In the genomic region with DNA sequence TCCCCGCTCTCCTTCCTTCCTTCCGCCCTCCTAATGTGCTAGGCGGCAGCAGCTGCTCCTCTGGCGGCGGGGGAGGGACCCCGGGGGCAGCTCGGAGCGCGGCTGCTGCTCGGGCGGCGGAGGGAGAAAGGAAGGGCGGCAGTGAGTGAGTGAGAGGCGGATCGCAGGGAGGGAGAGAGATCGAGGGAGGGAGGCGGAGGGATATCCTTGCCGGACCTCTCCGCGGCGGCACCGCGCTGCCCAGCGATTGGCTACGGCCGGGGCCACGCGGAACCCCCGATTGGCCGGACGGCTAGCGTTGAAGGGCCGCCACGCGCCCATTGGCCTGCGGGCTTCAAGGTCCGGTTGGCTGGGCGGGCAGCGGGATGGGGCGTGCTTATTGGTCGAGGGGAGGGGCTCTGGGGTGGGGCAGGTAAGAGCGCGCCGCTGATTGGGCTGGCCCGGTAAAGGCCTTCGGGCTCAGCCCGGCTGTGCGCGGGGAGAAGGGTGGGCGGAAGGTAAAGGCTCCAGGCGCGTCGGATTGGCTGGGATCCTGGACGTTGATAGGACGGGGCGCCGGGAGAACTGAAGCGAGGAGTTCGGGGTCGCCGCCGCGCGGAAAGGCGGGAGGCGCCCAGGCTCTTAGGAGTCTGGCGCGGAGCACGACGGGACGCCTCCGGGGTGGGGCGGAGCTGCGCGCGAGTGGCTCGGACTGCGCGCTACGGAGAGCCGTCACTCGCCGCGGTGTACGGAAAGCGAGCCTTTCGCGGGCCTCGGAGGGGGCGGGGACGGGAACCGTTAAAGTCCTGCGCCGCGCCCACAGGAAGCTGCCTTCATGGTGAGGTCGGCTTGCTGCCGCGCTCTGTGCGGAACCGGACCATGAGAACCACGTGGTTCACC, we compare ENCODE assay signal across 8 mouse cellular contexts. TPM values are rescaled to one million over a fixed set of nuclear protein-coding genes. Genes with fewer than 3 reads are reported as not detected.
DNase-seq lines count a peak whose midpoint lies in the region; ATAC-seq and TF ChIP-seq lines count a peak whose summit lies in the region.

A gene (minus strand): TSS at position 118 of the 879 bp plus-strand sequence.

- in situ Hi-C loops in CH12.LX (cut with MboI; ENCODE audit: low pct_ligation_motif_present, low pct_unique_long_range_greater_than_20kb, low sequenced_read_pairs) = no loop called here

- peak within 1 kb of the TSS; percentile 98 for H3K9ac ChIP-seq in CH12.LX (ENCODE audit: insufficient read depth, low read depth)
- H3K9ac ChIP-seq in forebrain, embryonic 11.5 days (ENCODE audit: low read length) = peak within 1 kb of the TSS; percentile 97
- peak within 1 kb of the TSS; percentile 97 for H3K9ac ChIP-seq in heart, embryonic 16.5 days (ENCODE audit: low read length)
- H3K9ac ChIP-seq in liver, embryonic 15.5 days = peak within 1 kb of the TSS; percentile 99
- peak within 1 kb of the TSS; percentile 95 for H3K9ac ChIP-seq in neural tube, embryonic 12.5 days

- H3K27ac ChIP-seq in CH12.LX (ENCODE audit: insufficient read depth, low read depth) = peak within 1 kb of the TSS; percentile 88
- H3K27ac ChIP-seq in forebrain, embryonic 11.5 days (ENCODE audit: low read depth, low read length) = peak within 1 kb of the TSS; percentile 97
- peak within 1 kb of the TSS; percentile 99 for H3K27ac ChIP-seq in heart, embryonic 16.5 days (ENCODE audit: low read length)
- H3K27ac ChIP-seq in liver, embryonic 15.5 days (replicated peaks) = peak within 1 kb of the TSS; percentile 98
- peak within 1 kb of the TSS; percentile 92 for H3K27ac ChIP-seq in neural tube, embryonic 12.5 days

- no peak for TF ChIP-seq RAD21 in CH12.LX (IDR thresholded peaks at IDR 0.05; ENCODE audit: low read depth, low read length)

- no peaks in the 10 kb centered on the region for H3K9me3 ChIP-seq in CH12.LX (replicated peaks; ENCODE audit: low read length)
- no peaks in the 10 kb centered on the region for H3K9me3 ChIP-seq in forebrain, embryonic 11.5 days (ENCODE audit: control insufficient read depth, low read length)
- no peaks in the 10 kb centered on the region for H3K9me3 ChIP-seq in heart, embryonic 16.5 days (replicated peaks; ENCODE audit: control insufficient read depth, low read length)
- no peaks in the 10 kb centered on the region for H3K9me3 ChIP-seq in liver, embryonic 15.5 days (replicated peaks)
- H3K9me3 ChIP-seq in neural tube, embryonic 12.5 days = no peaks in the 10 kb centered on the region

- TF ChIP-seq POLR2A in CH12.LX (IDR thresholded peaks at IDR 0.05; ENCODE audit: low read depth, low read length) = peak; percentile 98

- DNase-seq in CH12.LX (ENCODE audit: extremely low read depth) = peak; percentile 99
- peak; percentile 95 for DNase-seq in c-Kit-positive CD71-positive TER-119-negative erythroid progenitor cells, embryonic 14.5 days (ENCODE audit: low read depth)
- DNase-seq in forebrain, embryonic 11.5 days (ENCODE audit: low spot score) = peak; percentile 100
- peak; percentile 98 to 99 for DNase-seq in kidney, postnatal 36 days
- DNase-seq in telencephalon, adult 2 months (ENCODE audit: low read depth, low spot score) = peak; percentile 99

- H3K79me2 ChIP-seq in CH12.LX (replicated peaks; ENCODE audit: control insufficient read depth, extremely low read depth, insufficient read depth, poor library complexity, severe bottlenecking) = peaks cover 49% of the 10 kb centered on the region

- under 1% methylated on average over 92 of the region's 101 CpGs for WGBS in forebrain, embryonic 11.5 days
- under 1% methylated on average over 99 of the region's 101 CpGs for WGBS in heart, embryonic 16.5 days
- under 1% methylated on average over 100 of the region's 101 CpGs for WGBS in liver, embryonic 15.5 days (ENCODE audit: insufficient replicate concordance)
- under 1% methylated on average over 93 of the region's 101 CpGs for WGBS in neural tube, embryonic 12.5 days

- no peak for TF ChIP-seq CTCF in CH12.LX (conservative IDR thresholded peaks at IDR 0.05 in 1 of 2, IDR thresholded peaks at IDR 0.05 in 1 of 2; ENCODE audit: low read depth in 2 of 2, low read length in 2 of 2)

- peak within 1 kb of the TSS; percentile 91 for H3K4me2 ChIP-seq in CH12.LX (ENCODE audit: insufficient read depth, low read depth, poor library complexity, severe bottlenecking)
- peak within 1 kb of the TSS; percentile 80 for H3K4me2 ChIP-seq in forebrain, embryonic 11.5 days (ENCODE audit: low read depth, low read length, severe bottlenecking)
- peak within 1 kb of the TSS; percentile 94 for H3K4me2 ChIP-seq in heart, embryonic 16.5 days (ENCODE audit: low read depth, low read length)
- peak within 1 kb of the TSS; percentile 96 for H3K4me2 ChIP-seq in liver, embryonic 15.5 days
- H3K4me2 ChIP-seq in neural tube, embryonic 12.5 days (replicated peaks) = peak within 1 kb of the TSS; percentile 81

- H3K4me3 ChIP-seq in CH12.LX (replicated peaks in 1 of 3; ENCODE audit: low read depth in 2 of 3, low read length in 2 of 3, poor library complexity in 1 of 3) = peak within 1 kb of the TSS; percentile 63 to 86 (median 76)
- H3K4me3 ChIP-seq in forebrain, embryonic 11.5 days (ENCODE audit: low read depth, low read length) = peak within 1 kb of the TSS; percentile 93
- H3K4me3 ChIP-seq in heart, embryonic 16.5 days (ENCODE audit: low read length) = peak within 1 kb of the TSS; percentile 96
- H3K4me3 ChIP-seq in liver, embryonic 15.5 days (replicated peaks) = peak within 1 kb of the TSS; percentile 92
- peak within 1 kb of the TSS; percentile 94 for H3K4me3 ChIP-seq in neural tube, embryonic 12.5 days

- no peak for TF ChIP-seq EP300 in CH12.LX (IDR thresholded peaks at IDR 0.05; ENCODE audit: low read length)

- dilution Hi-C loops in CH12.LX (cut with MboI; ENCODE audit: extremely low pct_ligation_motif_present, extremely low pct_unique_long_range_greater_than_20kb, low sequenced_read_pairs) = no loop called here

- ATAC-seq in forebrain, embryonic 11.5 days (replicated peaks; ENCODE audit: low FRiP score) = peak; percentile 97
- peak; percentile 92 for ATAC-seq in heart, embryonic 16.5 days (replicated peaks; ENCODE audit: extremely low read depth, insufficient read depth, low FRiP score)
- peak; percentile 91 for ATAC-seq in liver, embryonic 15.5 days (ENCODE audit: insufficient read depth)
- peak; percentile 95 for ATAC-seq in neural tube, embryonic 12.5 days (ENCODE audit: low FRiP score, low read depth)

- H3K4me1 ChIP-seq in CH12.LX (ENCODE audit: control insufficient read depth in 1 of 2, insufficient read depth in 2 of 2) = peaks cover 12 to 67% of the 10 kb centered on the region in 2 experiments
- peaks cover 5% of the 10 kb centered on the region for H3K4me1 ChIP-seq in forebrain, embryonic 11.5 days (replicated peaks; ENCODE audit: control insufficient read depth, insufficient read depth, low read length)
- H3K4me1 ChIP-seq in heart, embryonic 16.5 days (ENCODE audit: control insufficient read depth, insufficient read depth, low read length) = peaks cover 28% of the 10 kb centered on the region
- H3K4me1 ChIP-seq in liver, embryonic 15.5 days (replicated peaks) = peaks cover 60% of the 10 kb centered on the region
- H3K4me1 ChIP-seq in neural tube, embryonic 12.5 days = peaks cover 11% of the 10 kb centered on the region

- no peaks in the 10 kb centered on the region for H3K27me3 ChIP-seq in CH12.LX (replicated peaks)
- no peaks in the 10 kb centered on the region for H3K27me3 ChIP-seq in forebrain, embryonic 11.5 days (ENCODE audit: control insufficient read depth, insufficient read depth, low read length)
- H3K27me3 ChIP-seq in heart, embryonic 16.5 days (ENCODE audit: control insufficient read depth, insufficient read depth, low read length) = no peaks in the 10 kb centered on the region
- no peaks in the 10 kb centered on the region for H3K27me3 ChIP-seq in liver, embryonic 15.5 days
- H3K27me3 ChIP-seq in neural tube, embryonic 12.5 days (replicated peaks) = no peaks in the 10 kb centered on the region

- peaks cover 18 to 31% of the 10 kb centered on the region in 2 experiments for H3K36me3 ChIP-seq in CH12.LX (replicated peaks in 1 of 2; ENCODE audit: control insufficient read depth in 1 of 2, insufficient read depth in 1 of 2, low read length in 1 of 2)
- H3K36me3 ChIP-seq in forebrain, embryonic 11.5 days (ENCODE audit: control insufficient read depth, insufficient read depth, low read length) = peaks cover 14% of the 10 kb centered on the region
- H3K36me3 ChIP-seq in heart, embryonic 16.5 days (ENCODE audit: control insufficient read depth, insufficient read depth) = peaks cover 15% of the 10 kb centered on the region
- peaks cover 39% of the 10 kb centered on the region for H3K36me3 ChIP-seq in liver, embryonic 15.5 days (replicated peaks)
- H3K36me3 ChIP-seq in neural tube, embryonic 12.5 days = peaks cover 21% of the 10 kb centered on the region

TF ChIP-seq in CH12.LX, 34 proteins besides CTCF, POLR2A, EP300 and RAD21 (continues in another document):
- TF ChIP-seq PAX5 (IDR thresholded peaks at IDR 0.05; ENCODE audit: low read length) (no peak), MAZ (IDR thresholded peaks at IDR 0.05; ENCODE audit: low read depth, low read length) (peak; percentile 99), IRF4 (IDR thresholded peaks at IDR 0.05; ENCODE audit: low read depth, low read length) (peak; percentile 75), RCOR1 (conservative IDR thresholded peaks at IDR 0.05; ENCODE audit: low read depth, low read length) (no peak), ZNF384 (IDR thresholded peaks at IDR 0.05; ENCODE audit: low read depth, low read length) (no peak), BHLHE40 (IDR thresholded peaks at IDR 0.05; ENCODE audit: low read depth, low read length) (peak; percentile 60; the same call in 1 of the 2 replicates), ZKSCAN1 (IDR thresholded peaks at IDR 0.05; ENCODE audit: borderline replicate concordance, low read depth, low read length) (no peak), TCF12 (IDR thresholded peaks at IDR 0.05; ENCODE audit: low read depth, low read length) (peak; percentile 97), MYC (IDR thresholded peaks at IDR 0.05; ENCODE audit: low read depth, low read length) (no peak), JUND (conservative IDR thresholded peaks at IDR 0.05; ENCODE audit: low read depth, low read length) (no peak), SMC3 (IDR thresholded peaks at IDR 0.05; ENCODE audit: low read depth, low read length) (no peak), ELF1 (IDR thresholded peaks at IDR 0.05; ENCODE audit: low read depth, low read length) (peak; percentile 91), TBP (conservative IDR thresholded peaks at IDR 0.05; ENCODE audit: low read depth, low read length) (peak; percentile 87), ETS1 (conservative IDR thresholded peaks at IDR 0.05; ENCODE audit: low read depth, low read length) (no peak; the same call in 1 of the 2 replicates)

RNA-seq across cellular contexts. Expression of the gene that starts here (rescaled TPM):
- total RNA-seq in CH12.LX (2012; rRNA removed) = 194 and 264 TPM in 2 replicates
- total RNA-seq in CH12.LX (2014; rRNA removed) = 234 and 260 TPM in 2 replicates
- 411 and 465 TPM in 2 replicates for polyA plus RNA-seq in CH12.LX (2012; ENCODE audit: insufficient read length, low read depth)
- 114 TPM in 2 replicates for polyA plus RNA-seq in forebrain, embryonic 11.5 days (2014; fragmentation: Nextera tagmentation; extraction: Ambion mirVana)
- 30.1 and 31.3 TPM in 2 replicates for polyA plus RNA-seq in heart, embryonic 16.5 days (2015; fragmentation: Nextera tagmentation; extraction: Ambion mirVana)
- 18.4 and 18.6 TPM in 2 replicates for polyA plus RNA-seq in liver, embryonic 15.5 days (2015; fragmentation: Nextera tagmentation; extraction: Ambion mirVana)
- 52.8 and 53.1 TPM in 2 replicates for polyA plus RNA-seq in neural tube, embryonic 12.5 days (2016; fragmentation: Nextera tagmentation; extraction: Ambion mirVana)

Comparison
In these comparisons a context has a peak if more than half of its experiments do, and no peak if none do; other contexts are left out.
1. Peak in every context shown above with its lines: DNase-seq, ATAC-seq, H3K4me3 ChIP-seq and H3K27ac ChIP-seq.